Mouse (Mus musculus) midbrain, embryonic 16.5 days (tissue): Measurements from ENCODE around the gene Gm37240. TPM values are rescaled to one million over a fixed set of nuclear protein-coding genes. Genes with fewer than 3 reads are reported as not detected.

Experiments
- ATAC-seq: fragments of 200-750 bp; cut with Nextera tagmentation; 2 replicates; pipeline ENCODE4 v1.8.0; 2017; ENCODE audit warnings: moderate TSS enrichment
- H3K27ac ChIP-seq: fragments of 300-500 bp; sonication (generic); 2 replicates; pipeline ENCODE4 v1.5.1; 2014; ENCODE audit warnings: mild to moderate bottlenecking, low read length, mixed read lengths
- H3K27me3 ChIP-seq: fragments of 300-500 bp; sonication (generic); 2 replicates; pipeline ENCODE4 v1.6.1; 2014; ENCODE audit warnings: low read depth, low read length, mixed read lengths; ENCODE audit not compliant: control insufficient read depth, insufficient read depth
- H3K36me3 ChIP-seq: fragments of 300-500 bp; sonication (generic); 2 replicates; pipeline ENCODE4 v1.6.1; 2014; ENCODE audit warnings: mild to moderate bottlenecking, low read length, moderate library complexity, mixed read lengths; ENCODE audit not compliant: control insufficient read depth, insufficient read depth
- H3K4me1 ChIP-seq: fragments of 300-500 bp; sonication (generic); 2 replicates; pipeline ENCODE4 v1.6.1; 2014; ENCODE audit warnings: mild to moderate bottlenecking, low read length, mixed read lengths; ENCODE audit not compliant: control insufficient read depth, insufficient read depth
- H3K4me2 ChIP-seq: fragments of 300-500 bp; sonication (generic); 2 replicates; pipeline ENCODE4 v1.6.1; 2014; ENCODE audit warnings: mild to moderate bottlenecking, low read length, mixed read lengths
- H3K4me3 ChIP-seq: fragments of 300-500 bp; sonication (generic); 2 replicates; pipeline ENCODE4 v1.5.1; 2014; ENCODE audit warnings: low read depth, mild to moderate bottlenecking, low read length, moderate library complexity, mixed read lengths
- H3K9ac ChIP-seq: fragments of 300-500 bp; sonication (generic); 2 replicates; pipeline ENCODE4 v1.6.1; 2014; ENCODE audit warnings: low read depth, low read length, mixed read lengths
- H3K9me3 ChIP-seq: fragments of 300-500 bp; sonication (generic); replicated peaks from 2 replicates; pipeline ENCODE4 v1.6.1; 2014; ENCODE audit warnings: mild to moderate bottlenecking, low read length, mixed read lengths; ENCODE audit not compliant: control insufficient read depth, poor library complexity, severe bottlenecking
- WGBS: fragments of 180-500 bp; shearing (Covaris S2); extraction: QIAGEN DNeasy Blood & Tissue Kit; methylation state at CpG from one replicate; pipeline ENCODE4 v1.1.7; 2014; 5-methylcytosine and 5-hydroxymethylcytosine counted together
- polyA plus RNA-seq: library from polyadenylated mRNA; unstranded; fragments of >200 nt; fragmentation: Nextera tagmentation; extraction: Ambion mirVana; gene quantifications from 2 replicates; pipeline ENCODE4 v1.2.1, GENCODE M21; 2015

The Gm37240 gene
- polyA plus RNA-seq, 1 experiment from 2014 or later: 0.26 TPM

DNA sequence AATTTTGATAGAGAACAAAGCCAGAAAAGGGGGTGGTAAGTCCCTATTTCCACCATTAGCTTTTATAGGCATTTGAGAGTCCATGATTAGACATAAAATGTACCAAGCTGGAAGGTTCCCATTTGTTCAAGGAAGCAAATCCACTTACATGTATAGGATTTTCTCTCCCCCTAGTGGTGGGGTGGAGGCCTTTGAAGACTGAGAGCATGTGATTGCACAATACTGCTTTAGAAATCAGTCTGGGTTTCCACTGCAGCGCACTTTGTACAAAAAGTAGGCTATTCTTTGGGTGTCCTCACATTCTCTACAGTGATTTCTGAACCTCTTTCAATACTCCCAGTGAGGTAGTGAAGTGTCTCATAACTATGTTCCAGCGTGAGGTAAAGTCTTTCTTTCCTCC is 316.0 kb downstream of the Gm37240 start:
- no peaks in the 10 kb centered on the region for H3K36me3 ChIP-seq
- peaks cover 1% of the 10 kb centered on the region; the same call in 1 of the 2 replicates for H3K4me1 ChIP-seq
- no peaks in the 10 kb centered on the region for H3K27me3 ChIP-seq
- no peak overlapping the region for H3K4me2 ChIP-seq
- no peak overlapping the region for H3K4me3 ChIP-seq
- no peak for ATAC-seq
- H3K27ac ChIP-seq: no peak overlapping the region
- 49% methylated on average over 2 of the region's 2 CpGs for WGBS
- no peak overlapping the region for H3K9ac ChIP-seq
- no peaks in the 10 kb centered on the region for H3K9me3 ChIP-seq

GRCm38 (mm10) chr3:85564603-85565002 is 322.7 kb downstream of the Gm37240 start:
- Histone ChIP-seq H3K9ac (no peak overlapping the region), H3K4me2 (no peak overlapping the region), H3K4me1 (no peaks in the 10 kb centered on the region), H3K27me3 (no peaks in the 10 kb centered on the region), H3K36me3 (no peaks in the 10 kb centered on the region), H3K27ac (no peak overlapping the region), H3K4me3 (no peak overlapping the region), H3K9me3 (no peaks in the 10 kb centered on the region)
- no peak for ATAC-seq
- WGBS: 70% methylated on average over 2 of the region's 2 CpGs

- no peak for ATAC-seq
- H3K4me3 ChIP-seq: no peak overlapping the region
- H3K4me1 ChIP-seq: no peaks in the 10 kb centered on the region
- H3K9ac ChIP-seq: no peak overlapping the region
- no peaks in the 10 kb centered on the region; the same call in 1 of the 2 replicates for H3K9me3 ChIP-seq
- H3K27ac ChIP-seq: no peak overlapping the region
- no peak overlapping the region for H3K4me2 ChIP-seq
- no peaks in the 10 kb centered on the region for H3K36me3 ChIP-seq
- WGBS: 85% methylated on average over 6 of the region's 6 CpGs
- no peaks in the 10 kb centered on the region; the same call in 1 of the 2 replicates for H3K27me3 ChIP-seq
These were observed 333.5 kb downstream of the Gm37240 start for GRCm38 (mm10) chr3:85553731-85554277.

DNA sequence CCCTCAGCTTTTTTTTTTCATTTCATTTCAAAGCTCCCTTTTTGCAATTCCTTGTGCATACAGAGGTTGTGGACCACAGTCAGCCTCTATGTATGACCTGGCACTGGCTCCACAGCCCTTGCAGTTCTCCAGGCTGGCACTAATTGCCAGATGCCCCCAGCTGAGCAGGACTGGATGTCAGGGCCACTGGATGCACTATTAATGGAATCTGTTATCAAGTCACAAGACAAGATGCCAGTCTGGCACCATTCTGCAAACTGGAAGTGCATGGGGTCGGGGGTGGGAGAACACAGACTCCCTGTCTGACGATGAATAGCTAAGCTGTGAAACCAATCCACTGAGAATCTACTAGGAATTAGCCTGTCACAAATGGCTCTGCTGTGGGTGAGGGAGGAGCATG is 336.0 kb downstream of the Gm37240 start:
- no peaks in the 10 kb centered on the region for H3K9me3 ChIP-seq
- H3K4me2 ChIP-seq: no peak overlapping the region
- H3K27me3 ChIP-seq: no peaks in the 10 kb centered on the region; the same call in 1 of the 2 replicates
- H3K27ac ChIP-seq: no peak overlapping the region
- no peaks in the 10 kb centered on the region for H3K36me3 ChIP-seq
- no peak overlapping the region for H3K4me3 ChIP-seq
- H3K9ac ChIP-seq: no peak overlapping the region
- no peaks in the 10 kb centered on the region for H3K4me1 ChIP-seq
- 57% methylated on average over 2 of the region's 2 CpGs for WGBS
- no peak for ATAC-seq

- Histone ChIP-seq H3K36me3 (no peaks in the 10 kb centered on the region), H3K4me3 (no peak overlapping the region), H3K4me2 (no peak overlapping the region), H3K9me3 (no peaks in the 10 kb centered on the region), H3K4me1 (no peaks in the 10 kb centered on the region), H3K27ac (no peak overlapping the region), H3K9ac (no peak overlapping the region), H3K27me3 (no peaks in the 10 kb centered on the region; the same call in 1 of the 2 replicates)
- ATAC-seq: no peak
- WGBS: 80% methylated on average over 4 of the region's 4 CpGs
These were observed 337.0 kb downstream of the Gm37240 start for GRCm38 (mm10) chr3:85550312-85550711.

DNA sequence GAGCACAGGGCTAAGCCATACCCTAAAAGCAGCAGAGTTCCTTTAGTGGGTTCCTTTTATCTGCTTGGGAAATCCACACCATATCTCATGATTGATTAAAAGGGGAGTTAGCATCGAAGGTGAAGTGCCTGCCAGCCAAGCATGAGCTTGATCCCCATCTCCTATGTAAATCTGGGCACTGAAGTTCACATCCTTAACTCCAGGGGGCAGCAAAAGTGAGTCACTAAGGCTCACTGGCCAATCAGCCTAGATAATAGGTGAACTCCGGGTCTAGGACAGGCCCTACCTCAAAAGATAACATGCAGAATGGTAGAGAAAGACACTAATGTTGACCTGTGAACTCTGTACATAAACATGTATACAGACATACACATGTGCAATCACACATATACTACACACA is 343.7 kb downstream of the Gm37240 start:
- Histone ChIP-seq H3K36me3 (no peaks in the 10 kb centered on the region), H3K27me3 (no peaks in the 10 kb centered on the region), H3K4me2 (no peak overlapping the region), H3K4me1 (no peaks in the 10 kb centered on the region), H3K27ac (no peak overlapping the region), H3K9ac (no peak overlapping the region), H3K9me3 (no peaks in the 10 kb centered on the region), H3K4me3 (no peak overlapping the region)
- WGBS: 72% methylated on average over 2 of the region's 2 CpGs
- ATAC-seq: no peak

GRCm38 (mm10) chr3:85542765-85543164 is 344.6 kb downstream of the Gm37240 start:
- no peak overlapping the region for H3K4me3 ChIP-seq
- H3K36me3 ChIP-seq: no peaks in the 10 kb centered on the region
- 73% methylated on average over 3 of the region's 3 CpGs for WGBS
- ATAC-seq: no peak
- H3K4me1 ChIP-seq: no peaks in the 10 kb centered on the region
- H3K27ac ChIP-seq: no peak overlapping the region
- H3K9ac ChIP-seq: no peak overlapping the region
- no peaks in the 10 kb centered on the region for H3K9me3 ChIP-seq
- no peaks in the 10 kb centered on the region for H3K27me3 ChIP-seq
- no peak overlapping the region for H3K4me2 ChIP-seq

DNA sequence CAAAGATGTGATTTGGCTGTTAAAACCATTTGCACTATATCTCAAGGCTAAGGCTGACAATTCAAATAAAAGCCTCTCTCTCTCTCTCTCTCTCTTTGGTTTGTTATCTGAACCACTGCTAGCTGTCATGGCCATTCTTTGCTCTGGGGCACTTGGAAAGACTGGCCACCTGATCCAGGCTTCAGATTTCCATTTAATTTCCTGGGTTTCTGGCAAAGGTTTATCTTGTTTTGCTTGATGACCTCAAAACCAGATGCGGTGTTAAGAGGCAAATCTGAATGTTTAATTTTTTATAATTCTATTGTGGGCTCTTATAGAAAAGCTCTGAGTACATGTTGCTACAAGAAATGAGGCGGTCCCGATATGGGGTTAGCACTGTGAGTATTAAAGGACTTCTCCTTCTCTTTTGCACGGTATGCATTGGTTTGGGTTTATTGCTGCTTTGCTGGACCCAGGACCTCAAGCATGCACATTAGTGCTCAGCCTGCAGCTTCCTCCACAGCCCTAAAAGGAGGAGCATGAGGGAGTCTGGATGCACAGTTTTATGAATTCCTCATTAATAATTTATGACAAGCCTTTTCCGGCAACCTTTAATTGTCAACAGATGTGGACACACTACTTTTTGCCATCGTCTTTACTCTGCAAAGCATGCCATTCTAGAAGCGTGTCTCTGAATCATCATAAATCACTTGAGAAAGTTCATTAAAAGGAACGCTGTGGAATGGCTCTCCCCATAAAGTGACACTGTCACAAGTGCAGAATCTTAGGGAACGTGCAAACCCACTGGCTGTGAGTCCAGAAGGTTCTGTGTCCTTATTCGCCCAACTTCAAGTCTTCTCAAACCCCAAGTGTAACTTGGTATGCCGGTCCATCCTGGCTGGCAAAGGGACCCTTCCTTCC is 351.4 kb downstream of the Gm37240 start:
- H3K4me3 ChIP-seq: no peak overlapping the region
- no peaks in the 10 kb centered on the region for H3K9me3 ChIP-seq
- 80% methylated on average over 11 of the region's 11 CpGs for WGBS
- no peak overlapping the region for H3K4me2 ChIP-seq
- no peak overlapping the region for H3K27ac ChIP-seq
- no peaks in the 10 kb centered on the region for H3K27me3 ChIP-seq
- H3K9ac ChIP-seq: no peak overlapping the region
- H3K4me1 ChIP-seq: peaks cover 9% of the 10 kb centered on the region
- no peaks in the 10 kb centered on the region for H3K36me3 ChIP-seq
- no peak for ATAC-seq

GRCm38 (mm10) chr3:85535042-85535441 is 352.3 kb downstream of the Gm37240 start:
- H3K4me3 ChIP-seq: no peak overlapping the region
- no peaks in the 10 kb centered on the region for H3K27me3 ChIP-seq
- no peaks in the 10 kb centered on the region for H3K36me3 ChIP-seq
- WGBS: 85% methylated on average over 3 of the region's 3 CpGs
- no peaks in the 10 kb centered on the region for H3K9me3 ChIP-seq
- H3K27ac ChIP-seq: no peak overlapping the region
- H3K4me2 ChIP-seq: no peak overlapping the region
- no peak for ATAC-seq
- H3K9ac ChIP-seq: no peak overlapping the region
- H3K4me1 ChIP-seq: peaks cover 9% of the 10 kb centered on the region
